Mouse (Mus musculus): Measurements from ENCODE around the gene Chd9.

Chd9 gene

GRCm38 (mm10) chr8:90976960-90977371, 148.8 kb downstream of the Chd9 start:
- DNase-seq (ENCODE audit: low spot score), result no peak

- DNase-seq (ENCODE audit: low spot score), result no peak
Measured at GRCm38 (mm10) chr8:90978720-90979119, 150.6 kb downstream of the Chd9 start.

GRCm38 (mm10) chr8:90979295-90979694, 151.1 kb downstream of the Chd9 start:
- DNase-seq (ENCODE audit: low spot score), result no peak

GRCm38 (mm10) chr8:90982087-90982486, 153.9 kb downstream of the Chd9 start:
- no peak for DNase-seq (ENCODE audit: low spot score)

DNA sequence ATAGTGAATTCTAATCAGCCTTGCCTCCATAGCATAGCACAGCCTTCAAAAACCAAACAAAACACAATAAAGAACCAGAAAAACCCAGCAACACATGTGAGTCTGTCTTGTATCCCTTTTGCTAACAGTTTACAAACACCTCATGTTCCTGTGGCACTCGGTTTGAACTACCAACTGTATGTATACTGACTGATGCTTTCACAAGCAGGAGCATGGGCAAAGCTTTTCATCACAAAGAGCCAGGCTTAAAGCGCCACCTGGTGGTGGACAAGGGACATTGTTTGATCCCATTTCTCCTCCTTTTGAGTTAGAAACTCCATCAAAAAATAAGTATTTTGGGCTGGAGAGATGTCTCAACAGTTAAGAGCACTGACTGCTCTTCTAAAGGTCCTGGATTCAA, 191.6 kb downstream of the Chd9 start:
- peak; percentile 18 for DNase-seq (ENCODE audit: low spot score)

DNA sequence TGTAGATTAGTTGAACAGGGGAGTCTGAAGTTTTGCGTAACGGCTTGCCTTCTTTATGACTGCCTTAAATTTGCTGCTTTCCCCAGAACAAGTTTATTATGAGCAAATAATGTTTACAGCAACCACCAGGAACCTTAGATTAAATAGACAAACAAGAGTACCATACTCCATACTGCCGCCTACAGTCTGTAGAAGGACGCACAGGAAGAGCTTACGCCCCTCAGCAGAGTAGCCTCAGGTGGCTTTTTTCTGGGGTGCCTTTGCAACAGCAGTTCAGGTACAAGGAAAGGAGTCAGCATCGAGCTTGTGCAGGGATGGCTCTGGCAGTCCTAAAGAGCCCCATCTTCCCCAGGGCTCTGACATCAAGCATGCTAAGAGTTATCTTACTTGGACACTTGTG, 206.3 kb downstream of the Chd9 start:
- no peak for DNase-seq (ENCODE audit: low spot score)

DNA sequence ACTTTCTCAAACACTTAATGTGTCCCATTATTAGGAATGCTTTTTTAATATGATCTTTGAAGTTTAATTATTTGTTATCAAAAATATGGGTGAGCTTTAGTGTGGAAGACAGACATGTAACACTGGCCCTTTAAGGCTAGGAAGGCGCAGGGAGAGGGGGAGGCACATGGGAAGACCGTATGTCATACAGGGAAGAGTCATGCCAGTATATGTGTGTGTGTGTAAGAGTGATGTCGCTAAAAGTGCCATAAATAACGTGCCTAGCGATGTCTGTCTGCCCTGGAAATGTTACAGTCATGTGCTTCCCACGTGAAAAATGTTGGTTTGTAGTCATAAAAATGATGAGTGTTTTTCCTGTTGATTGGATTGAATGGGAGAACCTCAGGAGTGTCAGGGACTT, 208.8 kb downstream of the Chd9 start:
- DNase-seq (ENCODE audit: low spot score), result no peak

- DNase-seq (ENCODE audit: low spot score), result no peak
Measured at GRCm38 (mm10) chr8:91038637-91039036, 210.5 kb downstream of the Chd9 start.

- DNase-seq (ENCODE audit: low spot score), result no peak
Measured at GRCm38 (mm10) chr8:91046370-91046769, 218.2 kb downstream of the Chd9 start.

- DNase-seq (ENCODE audit: low spot score), result peak; percentile 40
Measured at GRCm38 (mm10) chr8:91051037-91051436, 222.9 kb downstream of the Chd9 start.

DNA sequence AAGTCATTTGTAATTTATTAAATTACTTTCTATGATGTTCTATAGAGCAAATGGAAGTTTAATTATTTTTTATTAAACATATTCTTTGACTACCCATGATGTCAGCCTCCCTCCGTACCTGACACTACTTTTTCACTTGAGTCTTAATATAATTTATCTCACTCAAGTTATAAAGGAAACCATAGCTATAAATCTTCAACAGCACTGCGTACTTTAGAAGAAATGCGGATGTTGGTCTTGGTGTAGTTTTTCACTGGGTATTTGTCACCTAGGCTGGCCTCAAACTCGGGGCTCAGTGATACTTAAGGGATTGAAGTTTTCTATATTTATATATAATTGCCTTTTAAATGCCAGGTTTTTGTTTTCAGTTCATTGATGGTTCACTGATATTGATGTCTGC, 226.3 kb downstream of the Chd9 start:
- DNase-seq (ENCODE audit: low spot score), result no peak

- DNase-seq (ENCODE audit: low spot score), result no peak
Measured at GRCm38 (mm10) chr8:91056848-91057247, 228.7 kb downstream of the Chd9 start.

DNA sequence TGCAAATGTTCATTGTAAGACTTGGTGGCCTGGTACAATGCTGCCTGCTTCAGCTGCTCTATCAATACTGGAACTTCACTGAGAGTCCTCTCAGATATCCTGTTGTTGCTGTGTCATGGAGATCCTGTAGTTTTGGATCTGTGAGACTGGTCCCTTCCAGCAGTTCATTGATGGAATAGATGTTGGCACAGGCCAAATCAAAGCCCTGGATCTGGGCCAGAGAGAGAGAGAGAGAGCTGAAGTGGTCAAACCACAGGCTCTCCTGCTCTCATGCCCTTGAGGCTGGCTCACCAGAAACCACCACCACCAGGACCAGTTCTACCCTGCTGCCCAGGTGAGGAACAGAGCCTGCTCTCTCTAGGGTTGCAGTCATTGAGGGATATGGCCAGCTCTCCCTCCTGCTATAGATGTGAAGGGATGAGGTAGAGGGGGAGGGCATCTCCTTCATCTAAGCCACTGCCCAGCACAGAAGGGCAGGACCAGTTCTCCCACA, 231.0 kb downstream of the Chd9 start:
- no peak for DNase-seq (ENCODE audit: low spot score)

- no peak for DNase-seq (ENCODE audit: low spot score)
Measured at GRCm38 (mm10) chr8:91059884-91060510, 231.8 kb downstream of the Chd9 start.

- DNase-seq (ENCODE audit: low spot score), result no peak
Measured at GRCm38 (mm10) chr8:91060555-91061471, 232.7 kb downstream of the Chd9 start.

DNA sequence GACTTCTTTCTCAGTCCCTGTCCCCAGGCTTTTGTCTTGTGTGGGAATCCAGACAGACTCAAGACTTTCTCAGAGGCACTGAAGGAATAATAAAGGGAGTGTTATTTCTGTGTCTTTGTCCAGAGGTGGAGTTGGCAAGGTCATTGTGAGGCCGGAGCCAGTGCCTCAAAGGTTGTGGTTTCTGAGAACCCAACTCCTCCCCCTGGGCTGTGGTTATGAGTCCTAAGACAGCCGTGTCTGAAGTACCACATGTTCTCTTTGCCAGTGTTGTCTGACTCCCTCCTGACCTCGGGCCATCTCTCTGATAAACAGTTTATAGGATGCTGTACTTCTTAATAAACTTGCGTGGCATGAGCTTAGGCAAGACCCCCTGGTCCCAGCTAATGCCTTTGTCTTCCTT, 237.0 kb downstream of the Chd9 start:
- no peak for DNase-seq (ENCODE audit: low spot score)

GRCm38 (mm10) chr8:91069407-91069806, 241.3 kb downstream of the Chd9 start:
- no peak for DNase-seq (ENCODE audit: low spot score)

DNA sequence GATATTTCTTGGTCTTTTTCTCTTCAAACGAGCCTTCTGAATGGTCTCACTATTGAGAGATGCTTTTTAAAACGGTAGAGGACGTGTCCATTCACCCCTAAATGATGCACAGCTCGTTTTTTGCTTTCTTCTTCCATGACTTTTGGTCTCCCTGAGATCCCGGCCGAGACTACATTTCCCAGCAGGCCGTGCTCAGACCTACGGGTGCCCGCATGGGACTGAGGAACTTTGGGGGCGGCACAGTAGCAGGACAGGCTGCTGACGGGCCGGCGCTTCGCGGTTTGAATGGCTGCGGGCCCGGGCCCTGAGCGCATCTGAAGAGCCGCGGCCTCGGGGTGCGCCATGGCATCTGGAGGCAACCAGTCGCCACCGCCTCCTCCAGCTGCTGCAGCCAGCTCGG, 241.7 kb downstream of the Chd9 start, which contains the start of gene Rbl2:
Rbl2 (plus strand) TSS at position 224 of the 400 bp plus-strand sequence.
- peak; percentile 90 for DNase-seq (ENCODE audit: low spot score)

- DNase-seq (ENCODE audit: low spot score), result peak; percentile 73
Measured at GRCm38 (mm10) chr8:91070275-91070859, 242.2 kb downstream of the Chd9 start.

DNA sequence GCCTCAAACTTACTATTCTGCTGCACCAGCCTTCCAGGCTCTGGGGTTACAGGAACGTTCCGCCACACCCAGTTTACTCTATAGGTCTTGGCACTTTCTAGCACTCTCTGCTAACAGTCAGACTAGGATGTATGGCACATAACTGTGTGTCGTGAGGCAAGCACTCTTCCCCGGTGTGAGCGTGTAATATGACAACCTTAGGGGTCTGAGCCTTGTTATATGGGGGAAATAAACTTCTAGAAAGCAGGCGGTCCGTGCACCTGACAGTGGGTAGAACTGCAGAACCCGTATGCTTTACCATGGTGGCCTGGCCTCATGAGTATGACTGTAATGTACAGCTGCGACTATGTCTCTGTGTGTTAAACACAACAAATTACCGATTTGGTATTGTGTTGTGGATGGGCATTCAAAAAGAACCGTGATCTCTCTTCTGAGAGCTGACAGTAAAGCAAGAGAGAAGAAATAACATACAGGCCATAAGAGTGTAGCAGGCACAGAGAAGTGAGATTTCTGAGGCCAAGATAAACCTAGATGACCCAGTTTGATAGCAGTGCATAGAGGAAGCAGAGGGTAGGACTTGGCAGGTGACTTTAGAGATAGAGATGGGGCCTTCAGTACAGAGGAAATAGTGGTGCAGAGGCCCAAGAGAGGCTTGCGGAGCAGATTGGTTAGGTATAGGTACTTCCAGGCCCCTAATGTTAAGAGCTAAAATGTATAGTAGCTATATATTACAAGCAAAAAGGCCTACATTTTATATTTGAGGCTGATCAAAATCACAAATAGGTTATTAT, 249.1 kb downstream of the Chd9 start:
- no peak for DNase-seq (ENCODE audit: low spot score)

DNA sequence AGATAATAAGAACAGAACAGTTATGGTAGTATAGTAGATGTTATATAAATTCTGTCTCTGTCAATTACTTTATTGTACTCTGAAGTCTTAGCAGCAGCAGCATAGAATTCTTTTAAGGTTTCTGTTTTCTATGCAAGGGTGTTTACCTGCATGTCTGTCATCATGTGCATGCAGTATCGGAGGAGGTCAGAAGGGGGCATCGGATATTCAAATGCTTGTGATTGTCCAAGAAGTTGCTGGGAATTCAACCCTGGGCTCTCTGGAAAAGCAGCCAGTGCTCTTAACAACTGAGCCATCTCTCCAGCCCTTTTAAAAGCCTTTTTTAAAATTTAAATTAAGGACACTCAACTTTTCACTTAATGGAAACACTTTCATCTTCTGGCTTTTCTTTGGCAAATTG, 251.5 kb downstream of the Chd9 start:
- no peak for DNase-seq (ENCODE audit: low spot score)

GRCm38 (mm10) chr8:91081911-91082310, 253.8 kb downstream of the Chd9 start:
- DNase-seq (ENCODE audit: low spot score), result no peak

Measured in left cerebral cortex, adult 11 months (tissue).